Mouse (Mus musculus) intestine, postnatal 0 days (tissue): ENCODE measurements around the gene Fbxo42. TPM values are rescaled to one million over a fixed set of nuclear protein-coding genes. Genes with fewer than 3 reads are reported as not detected.

Source experiments
- ATAC-seq: fragments of 200-750 bp; cut with Nextera tagmentation; 2 replicates; pipeline ENCODE4 v1.8.0; 2017; ENCODE audit warnings: mild to moderate bottlenecking, moderate TSS enrichment, moderate library complexity
- H3K27ac ChIP-seq: fragments of 300-500 bp; sonication (generic); 2 replicates; pipeline ENCODE4 v1.5.1; 2014; ENCODE audit warnings: mild to moderate bottlenecking, low read depth, low read length, moderate library complexity
- H3K27me3 ChIP-seq: fragments of 300-500 bp; sonication (generic); replicated peaks from 2 replicates; pipeline ENCODE4 v1.6.1; 2014; ENCODE audit warnings: low read length, mixed read lengths; ENCODE audit not compliant: control insufficient read depth, insufficient read depth
- H3K36me3 ChIP-seq: fragments of 300-500 bp; sonication (generic); 2 replicates; pipeline ENCODE4 v1.6.1; 2014; ENCODE audit warnings: mild to moderate bottlenecking, moderate library complexity; ENCODE audit not compliant: control insufficient read depth, insufficient read depth
- H3K4me1 ChIP-seq: fragments of 300-500 bp; sonication (generic); replicated peaks from 2 replicates; pipeline ENCODE4 v1.6.1; 2014; ENCODE audit warnings: antibody characterized with exemption, low read length, mixed read lengths; ENCODE audit not compliant: control insufficient read depth, insufficient read depth
- H3K4me2 ChIP-seq: fragments of 300-500 bp; sonication (generic); replicated peaks from 2 replicates; pipeline ENCODE4 v1.6.1; 2014; ENCODE audit warnings: low read depth, mild to moderate bottlenecking, moderate library complexity
- H3K4me3 ChIP-seq: fragments of 300-500 bp; sonication (generic); 2 replicates; pipeline ENCODE4 v1.5.1; 2014; ENCODE audit warnings: low read depth, low read length
- H3K9ac ChIP-seq: fragments of 300-500 bp; sonication (generic); 2 replicates; pipeline ENCODE4 v1.6.1; 2014; ENCODE audit warnings: mild to moderate bottlenecking, low read depth, low read length
- H3K9me3 ChIP-seq: fragments of 300-500 bp; sonication (generic); 2 replicates; pipeline ENCODE4 v1.6.1; 2016; ENCODE audit warnings: mixed run types; ENCODE audit not compliant: control insufficient read depth
- CTCF ChIP-seq: sonication (generic); IDR thresholded peaks from 2 replicates; pipeline ENCODE4 v1.5.1; 2016; ENCODE audit warnings: low read depth, mild to moderate bottlenecking, control low read depth, antibody characterized with exemption, moderate library complexity
- WGBS: fragments of 180-500 bp; shearing (Covaris S2); extraction: QIAGEN DNeasy Blood & Tissue Kit; methylation state at CpG from one replicate; pipeline ENCODE4 v1.1.7; 2014; 5-methylcytosine and 5-hydroxymethylcytosine counted together
- polyA plus RNA-seq: library from polyadenylated mRNA; unstranded; fragments of >200 nt; fragmentation: Nextera tagmentation; extraction: Ambion mirVana; gene quantifications from 2 replicates; pipeline ENCODE4 v1.2.1, GENCODE M21; 2015

Gene Fbxo42
- polyA plus RNA-seq, 1 experiment from 2014 or later, result 11.6 TPM

GRCm38 (mm10) chr4:141175783-141176182, 28.1 kb downstream of the Fbxo42 start:
- H3K27ac ChIP-seq, result no peak overlapping the region
- no peak for ATAC-seq
- H3K4me3 ChIP-seq, result no peak overlapping the region
- no peaks in the 10 kb centered on the region for H3K9me3 ChIP-seq
- no peak overlapping the region for H3K9ac ChIP-seq
- no peak overlapping the region for H3K4me2 ChIP-seq
- H3K27me3 ChIP-seq, result no peaks in the 10 kb centered on the region
- 73% methylated on average over 5 of the region's 5 CpGs for whole genome bisulfite sequencing
- no peak for TF ChIP-seq CTCF
- no peaks in the 10 kb centered on the region for H3K4me1 ChIP-seq
- peaks cover 56% of the 10 kb centered on the region for H3K36me3 ChIP-seq

- no peak overlapping the region for H3K4me2 ChIP-seq
- no peaks in the 10 kb centered on the region for H3K4me1 ChIP-seq
- WGBS, result 82% methylated on average over 10 of the region's 10 CpGs
- no peak overlapping the region for H3K27ac ChIP-seq
- no peaks in the 10 kb centered on the region for H3K27me3 ChIP-seq
- no peak overlapping the region for H3K9ac ChIP-seq
- no peak for ATAC-seq
- no peak overlapping the region for H3K4me3 ChIP-seq
- H3K9me3 ChIP-seq, result no peaks in the 10 kb centered on the region
- H3K36me3 ChIP-seq, result peaks cover 56% of the 10 kb centered on the region
- no peak for TF ChIP-seq CTCF
These were observed 28.7 kb downstream of the Fbxo42 start for GRCm38 (mm10) chr4:141176328-141176838.

- Histone ChIP-seq H3K4me3 (no peak overlapping the region), H3K4me1 (no peaks in the 10 kb centered on the region), H3K9ac (no peak overlapping the region), H3K27me3 (no peaks in the 10 kb centered on the region), H3K4me2 (no peak overlapping the region), H3K36me3 (peaks cover 53% of the 10 kb centered on the region), H3K9me3 (no peaks in the 10 kb centered on the region), H3K27ac (no peak overlapping the region)
- ATAC-seq, result no peak
- WGBS, result 93% methylated on average over 4 of the region's 4 CpGs
- no peak for TF ChIP-seq CTCF
These were observed 30.8 kb downstream of the Fbxo42 start for GRCm38 (mm10) chr4:141178500-141178899.

- no peak for ATAC-seq
- Histone ChIP-seq H3K36me3 (peaks cover 47% of the 10 kb centered on the region; the same call in 1 of the 2 replicates), H3K4me1 (no peaks in the 10 kb centered on the region), H3K27me3 (no peaks in the 10 kb centered on the region), H3K9ac (no peak overlapping the region), H3K4me3 (no peak overlapping the region), H3K27ac (no peak overlapping the region), H3K4me2 (no peak overlapping the region), H3K9me3 (no peaks in the 10 kb centered on the region)
- TF ChIP-seq CTCF, result no peak
- 71% methylated on average over 8 of the region's 8 CpGs for WGBS
These were observed 33.1 kb downstream of the Fbxo42 start for GRCm38 (mm10) chr4:141180831-141181230.

GRCm38 (mm10) chr4:141181981-141182380, 34.3 kb downstream of the Fbxo42 start:
- Histone ChIP-seq H3K36me3 (peaks cover 41% of the 10 kb centered on the region; the same call in 1 of the 2 replicates), H3K9ac (no peak overlapping the region), H3K4me2 (no peak overlapping the region), H3K27me3 (no peaks in the 10 kb centered on the region), H3K4me3 (no peak overlapping the region), H3K4me1 (no peaks in the 10 kb centered on the region), H3K9me3 (no peaks in the 10 kb centered on the region), H3K27ac (no peak overlapping the region)
- WGBS, result 87% methylated on average over 6 of the region's 6 CpGs
- ATAC-seq, result no peak
- no peak for TF ChIP-seq CTCF

- Histone ChIP-seq H3K36me3 (peaks cover 38% of the 10 kb centered on the region; the same call in 1 of the 2 replicates), H3K27me3 (no peaks in the 10 kb centered on the region), H3K4me2 (no peak overlapping the region), H3K9me3 (no peaks in the 10 kb centered on the region), H3K4me3 (no peak overlapping the region), H3K4me1 (no peaks in the 10 kb centered on the region), H3K9ac (no peak overlapping the region), H3K27ac (no peak overlapping the region)
- WGBS, result 92% methylated on average over 2 of the region's 2 CpGs
- TF ChIP-seq CTCF, result no peak
- no peak for ATAC-seq
These were observed 36.2 kb downstream of the Fbxo42 start for GRCm38 (mm10) chr4:141183932-141184331.

GRCm38 (mm10) chr4:141184426-141184825, 36.7 kb downstream of the Fbxo42 start:
- H3K9ac ChIP-seq, result no peak overlapping the region
- no peaks in the 10 kb centered on the region for H3K27me3 ChIP-seq
- H3K4me2 ChIP-seq, result no peak overlapping the region
- H3K27ac ChIP-seq, result no peak overlapping the region
- ATAC-seq, result no peak
- WGBS, result 92% methylated on average over 4 of the region's 4 CpGs
- no peak overlapping the region for H3K4me3 ChIP-seq
- H3K4me1 ChIP-seq, result no peaks in the 10 kb centered on the region
- H3K9me3 ChIP-seq, result no peaks in the 10 kb centered on the region
- peaks cover 37% of the 10 kb centered on the region; the same call in 1 of the 2 replicates for H3K36me3 ChIP-seq
- TF ChIP-seq CTCF, result no peak
